Mouse (Mus musculus) retina, embryonic 14.5 days (tissue): ENCODE results near the gene Pold2.

ENCODE experiments used
- DNase-seq: peaks from one replicate; pipeline ENCODE4 v3.0.0-alpha.2; 2015; ENCODE audit warnings: low spot score

Pold2 gene

GRCm38 (mm10) chr11:5856479-5857130 lies 21.5 kb downstream of the Pold2 start:
- DNase-seq: no peak

GRCm38 (mm10) chr11:5855902-5856301 lies 22.2 kb downstream of the Pold2 start:
- DNase-seq: no peak

- no peak for DNase-seq
Observed at GRCm38 (mm10) chr11:5855481-5855880, 22.6 kb downstream of the Pold2 start.

- DNase-seq: no peak
Observed at GRCm38 (mm10) chr11:5852314-5852713, 25.8 kb downstream of the Pold2 start.

GRCm38 (mm10) chr11:5851021-5851736 lies 26.9 kb downstream of the Pold2 start:
- no peak for DNase-seq

GRCm38 (mm10) chr11:5850452-5850851 lies 27.6 kb downstream of the Pold2 start:
- DNase-seq: no peak

GRCm38 (mm10) chr11:5849316-5849715 lies 28.8 kb downstream of the Pold2 start:
- DNase-seq: no peak

GRCm38 (mm10) chr11:5848741-5849140 lies 29.4 kb downstream of the Pold2 start:
- no peak for DNase-seq

- DNase-seq: no peak
Observed at GRCm38 (mm10) chr11:5846639-5847345, 31.3 kb downstream of the Pold2 start.

- no peak for DNase-seq
Observed at GRCm38 (mm10) chr11:5843131-5843530, 35.0 kb downstream of the Pold2 start.

GRCm38 (mm10) chr11:5841751-5842150 lies 36.3 kb downstream of the Pold2 start:
- no peak for DNase-seq

- DNase-seq: no peak
Observed at GRCm38 (mm10) chr11:5840346-5840745, 37.7 kb downstream of the Pold2 start.

GRCm38 (mm10) chr11:5837251-5838246 lies 40.5 kb downstream of the Pold2 start, which contains the start of gene Polm:
Gene Polm, minus strand, starts transcription at chr11:5838016.
- DNase-seq: peak; percentile 97

- peak; percentile 51 for DNase-seq
Observed at GRCm38 (mm10) chr11:5836126-5836525, 42.0 kb downstream of the Pold2 start.

GRCm38 (mm10) chr11:5835057-5835456 lies 43.0 kb downstream of the Pold2 start:
- no peak for DNase-seq

GRCm38 (mm10) chr11:5834506-5834905 lies 43.6 kb downstream of the Pold2 start:
- DNase-seq: no peak

GRCm38 (mm10) chr11:5829327-5829726 lies 48.8 kb downstream of the Pold2 start:
- no peak for DNase-seq

GRCm38 (mm10) chr11:5828509-5829191 lies 49.4 kb downstream of the Pold2 start:
- no peak for DNase-seq

- no peak for DNase-seq
Observed at GRCm38 (mm10) chr11:5827931-5828330, 50.2 kb downstream of the Pold2 start.

- no peak for DNase-seq
Observed at GRCm38 (mm10) chr11:5825432-5825831, 52.7 kb downstream of the Pold2 start.
